Mouse (Mus musculus) right cerebral cortex, postnatal 10 days (tissue): Measurements from ENCODE around the gene Usp6nl.
A peak's percentile ranks its signal among the peaks of the same experiment; 100 is the strongest.

Experiments used
- DNase-seq, 2 experiments: peaks; one replicate each; pipeline ENCODE4 v3.0.0; 2021; ENCODE audit warnings: low spot score in 2 of 2

The Usp6nl gene

DNA sequence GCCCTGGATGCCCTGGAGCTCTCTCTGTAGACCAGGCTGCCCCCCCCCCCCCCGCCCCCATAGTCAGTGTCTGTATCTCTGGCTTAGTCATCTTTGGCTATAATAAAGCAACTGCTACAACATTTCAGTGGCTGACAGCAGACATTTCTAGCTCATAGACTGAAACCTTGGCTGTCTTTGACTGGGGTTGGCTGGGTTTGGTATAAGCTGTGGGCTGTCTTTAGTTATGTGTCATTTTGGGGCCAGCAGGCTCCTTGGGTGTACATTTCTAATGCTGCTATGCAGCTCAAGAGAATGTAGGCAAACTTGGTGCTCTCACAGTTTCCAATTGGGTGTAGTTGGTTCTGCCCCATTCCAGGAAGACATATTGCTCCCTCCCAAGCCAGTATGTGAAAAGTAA lies 11.1 kb downstream of the Usp6nl start:
- DNase-seq, result no peak

DNA sequence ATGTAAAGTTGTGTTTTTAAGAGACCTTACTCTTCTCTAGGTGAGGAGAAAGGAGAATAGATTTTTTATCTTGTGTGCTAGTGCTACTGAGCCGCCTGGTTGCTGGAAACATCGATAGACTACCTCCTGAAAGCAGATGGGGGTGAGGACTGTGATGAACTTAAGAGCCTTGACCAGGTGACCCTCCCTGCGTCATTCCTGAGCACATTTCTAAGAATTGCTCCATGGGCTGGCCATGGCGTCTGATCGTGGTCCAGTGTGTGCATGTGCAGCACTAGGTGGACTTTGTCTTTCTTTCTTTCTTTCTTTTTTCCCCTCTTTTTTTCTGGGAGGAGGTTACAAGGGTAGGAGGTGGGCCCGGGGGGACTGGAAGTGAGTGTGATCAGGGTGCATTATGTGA lies 11.5 kb downstream of the Usp6nl start:
- no peak for DNase-seq

DNA sequence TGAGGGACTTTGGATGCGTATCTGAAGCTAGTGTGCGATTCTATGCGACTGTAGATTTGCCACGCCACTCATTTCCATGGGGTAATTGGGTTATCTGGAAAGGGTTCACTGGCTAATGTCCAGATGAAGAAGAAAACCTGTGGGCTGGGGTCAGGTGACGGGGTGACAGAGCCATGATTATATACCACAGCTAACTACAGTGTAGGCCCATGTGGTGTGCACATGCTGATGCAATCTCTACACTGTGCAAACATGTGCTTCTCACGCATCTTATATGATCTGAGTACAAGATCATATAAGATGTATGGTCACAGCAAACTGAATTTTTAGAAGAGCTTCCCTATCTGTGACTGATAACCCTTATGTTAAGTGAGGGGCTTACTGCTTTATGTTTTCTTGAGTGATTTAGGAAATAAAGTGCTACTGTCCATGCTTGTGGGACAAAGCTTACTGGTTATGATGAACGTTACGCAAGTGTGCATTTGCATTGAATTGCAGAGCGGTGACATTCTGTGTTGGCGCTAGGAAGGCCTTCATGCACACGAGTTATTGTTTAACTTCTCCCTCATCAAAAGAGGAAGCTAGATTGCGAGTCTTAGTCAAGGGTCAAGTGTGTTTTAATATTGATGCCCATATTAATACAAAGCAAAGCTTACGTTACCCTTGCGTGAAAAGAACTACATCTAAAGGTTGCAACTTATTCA lies 12.7 kb downstream of the Usp6nl start:
- no peak for DNase-seq

DNA sequence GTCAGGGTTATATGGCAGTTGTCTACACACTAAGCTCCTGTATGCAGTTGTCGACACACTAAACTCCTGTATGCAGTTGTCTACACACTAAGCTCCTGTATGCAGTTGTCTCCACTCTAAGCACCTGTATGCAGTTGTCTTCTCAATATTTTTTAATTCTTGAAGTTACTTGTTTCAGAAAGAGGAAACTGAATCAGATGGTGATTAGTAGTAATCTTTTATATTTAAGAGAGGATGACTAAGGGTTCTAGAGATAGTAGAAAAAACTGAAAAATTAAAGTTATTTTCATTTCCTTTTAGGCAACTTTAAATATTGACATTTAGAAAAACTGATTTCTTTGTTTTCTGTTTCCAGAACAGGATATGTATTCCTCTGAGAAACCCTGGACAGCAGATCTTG lies 13.5 kb downstream of the Usp6nl start:
- DNase-seq, result no peak

DNA sequence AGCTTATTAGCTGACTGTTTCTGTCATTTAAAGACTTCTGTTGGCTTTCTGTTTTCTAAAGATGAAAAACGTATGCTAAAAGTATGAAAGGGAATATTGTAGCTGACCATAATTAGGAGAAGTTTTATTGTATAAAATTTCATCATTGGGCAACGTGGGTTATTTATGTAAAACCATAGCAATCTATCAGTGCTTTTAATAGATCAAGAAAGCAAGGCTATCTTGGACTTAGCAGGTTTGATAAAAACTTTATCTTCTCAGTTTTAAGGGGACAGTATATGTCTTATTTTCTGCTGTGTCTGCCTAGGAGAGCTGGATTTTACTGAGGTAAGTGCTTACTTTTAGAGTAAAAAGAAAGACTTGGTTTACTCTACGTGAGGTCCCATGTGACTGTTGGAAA lies 14.2 kb downstream of the Usp6nl start:
- no peak for DNase-seq

DNA sequence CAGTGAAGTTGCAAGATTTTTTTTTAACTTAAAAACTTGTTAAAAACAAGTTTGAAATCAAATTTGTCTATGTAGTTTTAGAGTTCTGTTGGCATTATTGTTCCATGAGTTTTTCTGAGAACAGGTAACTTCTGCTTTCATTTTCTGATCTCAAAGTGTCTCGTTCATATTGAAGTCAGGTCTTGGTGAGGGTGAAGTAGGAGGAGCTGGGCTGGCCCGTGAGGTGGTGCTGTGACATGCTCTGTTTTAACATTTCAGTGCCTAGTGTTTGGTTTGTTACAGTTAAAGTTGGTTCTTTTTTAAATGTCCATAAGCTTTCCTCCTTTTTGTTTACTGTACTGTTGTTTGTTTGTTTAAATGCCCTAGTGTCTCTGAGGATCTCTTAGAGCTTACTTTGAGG lies 15.0 kb downstream of the Usp6nl start:
- DNase-seq, result no peak

DNA sequence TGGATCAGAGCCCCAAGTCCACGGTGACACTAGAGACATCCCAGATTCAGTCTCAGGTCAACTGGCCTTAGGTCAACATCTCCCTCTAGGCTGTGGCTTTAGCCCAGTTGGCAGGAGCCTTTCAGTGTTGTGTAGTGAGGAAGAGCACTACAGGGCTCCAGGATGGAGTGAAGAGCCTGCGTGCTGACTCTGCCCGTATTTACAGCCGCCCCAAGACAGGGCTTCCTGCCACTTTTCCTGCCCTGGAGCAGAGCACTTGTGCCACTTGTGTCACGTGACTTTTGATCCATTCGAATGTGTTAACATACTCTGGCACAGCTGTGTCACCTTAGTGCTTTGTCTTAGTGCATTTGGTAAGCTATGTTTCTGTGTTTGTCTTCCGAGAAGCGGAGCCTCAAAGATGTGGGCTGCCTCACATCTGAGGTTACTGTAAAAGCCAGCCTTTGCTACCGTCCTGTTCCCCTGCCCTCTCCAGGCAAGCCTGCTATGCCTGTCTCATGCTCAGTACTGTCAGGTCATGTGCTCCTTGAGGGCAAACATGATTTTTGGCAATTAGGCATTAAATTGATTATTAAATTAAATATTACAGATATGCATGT lies 15.7 kb downstream of the Usp6nl start:
- DNase-seq, result no peak

DNA sequence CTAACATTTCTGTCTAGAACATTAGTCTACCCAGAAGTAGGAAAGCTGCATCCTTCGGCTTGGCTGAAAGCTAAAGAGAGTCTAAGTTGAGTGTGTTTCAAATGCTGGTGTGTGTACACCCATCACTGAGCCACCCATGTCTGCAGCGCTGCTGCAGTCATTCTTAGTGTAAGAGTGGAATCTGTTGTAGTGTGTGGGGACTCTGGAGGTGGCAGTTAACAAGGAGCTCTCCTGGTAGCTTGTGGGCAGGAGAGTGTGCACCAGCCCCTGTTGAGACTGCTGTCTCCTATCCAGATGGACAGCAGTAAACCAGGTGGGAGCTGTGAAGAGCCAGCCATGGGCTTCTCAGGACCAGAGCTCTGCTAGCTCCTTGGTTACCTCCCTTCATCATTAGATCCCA lies 18.0 kb downstream of the Usp6nl start:
- DNase-seq, result no peak

DNA sequence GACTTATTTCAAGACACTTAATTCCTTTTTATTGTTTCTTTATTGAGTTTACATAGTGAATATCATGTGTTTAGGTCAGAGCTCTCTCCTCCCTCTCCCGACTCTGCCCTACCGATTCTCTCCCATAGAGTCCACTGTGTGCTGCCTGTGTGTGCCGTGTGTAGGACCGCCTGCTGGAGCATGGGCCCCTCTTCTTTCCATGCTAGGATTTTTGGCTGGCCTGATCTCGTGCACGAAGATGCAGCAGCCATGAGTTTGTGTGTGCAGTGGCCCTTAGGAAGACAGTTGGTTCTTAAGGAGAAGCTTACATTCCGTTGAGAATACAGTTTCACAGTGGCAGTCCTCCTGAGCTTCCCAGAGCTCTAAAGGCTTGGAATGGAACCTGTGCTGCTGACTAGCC lies 19.0 kb downstream of the Usp6nl start:
- DNase-seq, result no peak

DNA sequence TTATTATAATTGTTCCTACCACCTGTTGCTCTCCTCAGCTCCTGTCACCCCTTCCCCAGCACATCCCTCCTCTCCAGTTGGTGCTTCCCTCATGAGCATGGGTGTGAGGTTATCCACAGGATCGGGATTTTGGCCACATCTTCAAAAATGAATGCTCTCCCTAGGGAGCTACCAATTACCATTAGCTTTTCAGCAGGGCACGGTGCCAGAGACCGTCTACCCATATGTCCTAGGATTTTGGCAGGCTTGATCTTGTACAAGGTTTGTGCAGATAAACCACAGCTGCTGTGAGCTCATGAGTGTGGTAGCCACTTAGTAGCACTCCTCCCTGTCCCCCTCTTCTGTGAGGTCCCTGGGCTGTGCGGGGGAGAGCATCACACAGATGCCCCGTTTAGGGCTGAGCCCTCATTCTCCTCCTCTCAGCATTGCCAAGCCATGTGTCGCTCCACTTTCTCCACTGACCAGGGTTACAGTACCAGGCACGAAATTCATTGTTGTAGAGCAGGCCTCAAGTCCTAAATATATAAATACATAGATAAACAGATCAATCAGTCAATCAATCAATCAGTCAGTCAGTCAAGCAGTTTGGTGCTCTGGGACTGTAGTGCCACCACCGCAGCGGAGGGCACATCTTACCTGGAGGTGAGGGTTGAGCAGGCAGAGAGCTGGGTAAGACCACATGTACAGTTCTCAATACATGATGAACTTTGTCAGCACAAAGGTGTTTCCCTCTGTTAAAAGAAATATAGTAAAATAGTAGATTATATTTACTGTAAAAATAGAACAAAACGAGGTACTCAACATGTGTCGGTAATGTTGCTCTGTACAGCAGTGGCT lies 27.0 kb downstream of the Usp6nl start:
- DNase-seq, result peak; percentile 59 to 64

DNA sequence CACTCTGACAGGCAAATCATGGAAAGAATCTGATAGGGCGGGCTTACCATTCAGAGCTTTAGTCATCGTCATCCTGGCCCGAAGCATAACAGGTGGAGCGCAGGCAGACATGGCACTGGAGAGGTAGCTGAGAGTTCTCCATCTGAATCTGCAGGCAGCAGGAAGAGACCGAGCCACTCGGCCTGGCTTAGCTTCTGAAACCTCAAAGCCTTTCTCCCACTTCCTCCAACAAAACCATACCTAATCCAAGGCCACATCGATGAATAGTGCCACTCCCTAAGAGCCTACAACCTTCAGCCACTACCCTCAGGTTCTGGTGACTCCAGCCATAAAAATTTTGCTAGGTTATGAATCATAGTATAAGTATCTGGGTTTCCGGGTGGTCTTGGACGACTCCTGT lies 27.7 kb downstream of the Usp6nl start:
- DNase-seq, result no peak

DNA sequence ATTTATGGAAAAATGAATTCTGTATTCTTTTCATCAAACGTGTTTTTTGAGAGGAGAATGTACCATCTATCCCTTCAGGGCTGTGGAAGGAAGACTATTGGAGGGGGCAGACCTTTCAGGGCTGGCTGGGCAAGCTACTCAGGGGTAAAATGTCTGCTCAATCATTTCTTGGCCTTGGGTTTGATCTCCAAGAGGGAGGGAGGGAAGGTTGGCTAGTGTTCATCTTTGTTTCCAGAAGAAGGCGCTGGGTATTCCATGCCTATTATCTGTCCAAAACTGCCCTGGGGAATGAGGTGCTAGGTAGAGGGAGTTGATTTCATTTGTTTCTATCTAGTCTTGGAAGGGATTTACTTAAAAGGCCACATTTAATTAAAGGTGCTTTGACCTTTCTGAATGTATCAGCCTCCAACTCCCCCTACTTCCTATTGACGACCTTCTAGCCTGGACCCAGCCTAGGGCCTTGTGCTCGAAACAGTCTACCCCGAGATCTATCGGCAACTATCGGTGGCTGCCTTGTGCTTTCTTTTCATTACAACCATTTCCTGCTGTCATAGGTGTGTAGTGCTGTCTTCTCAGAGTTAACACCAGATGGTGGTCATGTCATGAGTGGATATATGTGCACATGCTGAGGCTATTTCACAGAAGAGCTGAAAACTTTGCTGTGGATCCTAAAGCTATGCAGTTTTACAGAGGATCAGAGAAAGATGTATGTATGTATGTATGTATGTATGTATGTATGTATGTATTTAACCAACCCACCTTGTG lies 28.6 kb downstream of the Usp6nl start:
- DNase-seq, result no peak

DNA sequence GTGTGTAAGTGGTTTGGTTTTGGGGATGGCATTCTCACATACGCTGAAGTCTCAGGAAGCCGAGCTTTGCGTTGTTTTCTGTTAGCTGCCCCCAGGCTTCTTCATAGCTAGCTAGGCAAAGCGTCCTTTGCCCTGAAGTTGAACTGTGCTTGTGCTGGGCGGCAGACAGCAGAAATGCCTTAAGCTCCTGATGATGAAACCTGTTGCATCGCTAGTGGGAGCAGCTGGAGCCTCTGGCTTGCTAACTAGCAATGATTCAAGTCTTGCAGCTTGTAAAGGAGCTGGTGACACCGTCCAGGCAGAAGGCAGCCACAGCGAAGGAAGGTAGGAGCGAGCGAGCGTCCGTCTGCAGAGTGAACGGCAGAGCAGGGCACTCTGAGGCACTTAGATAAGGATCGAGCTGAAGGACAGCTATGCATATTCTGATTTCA lies 30.1 kb downstream of the Usp6nl start:
- no peak for DNase-seq

DNA sequence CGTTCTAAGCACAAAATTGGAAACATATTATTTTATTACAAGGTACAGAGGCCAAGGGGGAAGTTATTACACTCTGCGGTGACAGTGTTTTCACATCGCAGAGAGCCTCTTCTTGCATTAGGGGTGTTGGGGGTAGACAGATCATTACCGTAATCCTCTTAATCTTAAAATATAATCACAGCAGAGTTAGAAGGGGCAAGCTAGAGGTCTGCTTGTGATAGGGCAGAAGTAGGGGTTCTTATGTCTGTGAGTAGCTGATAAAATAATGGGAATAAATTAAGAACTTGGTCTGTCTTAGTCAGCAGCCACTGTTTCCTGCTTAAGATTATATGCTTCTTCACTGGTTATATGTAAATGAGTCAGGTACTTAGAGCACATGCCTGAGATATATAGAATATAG lies 30.6 kb downstream of the Usp6nl start:
- DNase-seq, result no peak

DNA sequence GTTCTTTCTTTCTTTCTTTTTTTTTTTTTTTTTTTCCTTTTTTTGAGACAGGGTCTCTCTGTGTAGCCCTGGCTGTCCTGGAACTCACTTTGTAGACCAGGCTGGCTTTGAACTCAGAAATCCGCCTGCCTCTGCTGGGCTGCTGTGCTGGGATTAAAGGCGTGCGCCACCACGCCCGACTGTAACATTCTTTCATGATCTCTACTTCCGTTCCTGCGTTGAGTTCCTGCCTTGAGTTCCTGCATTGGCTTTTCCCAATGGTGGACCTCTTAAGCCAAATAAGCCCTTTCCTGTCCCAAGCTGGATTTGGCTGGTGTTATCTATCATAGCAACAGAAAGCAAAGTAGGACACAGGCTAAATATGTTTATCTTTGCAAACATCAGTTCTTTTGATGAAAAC lies 34.8 kb downstream of the Usp6nl start:
- DNase-seq, result no peak

DNA sequence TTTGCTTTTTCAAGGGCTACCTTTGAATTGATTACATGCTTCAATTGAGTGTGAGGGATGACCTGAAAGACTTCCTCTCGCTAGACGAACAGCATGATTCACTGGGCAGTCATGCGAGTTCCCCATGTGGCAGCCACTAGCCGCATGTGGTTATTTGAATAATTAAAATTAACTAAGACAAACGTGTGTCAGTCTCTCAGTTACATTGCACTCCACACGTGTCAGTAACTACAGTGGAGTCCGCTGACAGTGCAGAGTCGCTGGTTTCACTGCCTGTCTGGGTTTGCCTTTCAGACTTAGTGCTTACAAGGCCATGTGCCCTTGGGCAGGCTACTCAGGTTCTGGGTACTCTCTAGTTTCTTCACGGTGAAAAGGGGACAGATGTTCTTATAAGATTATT lies 37.2 kb downstream of the Usp6nl start:
- DNase-seq, result no peak

DNA sequence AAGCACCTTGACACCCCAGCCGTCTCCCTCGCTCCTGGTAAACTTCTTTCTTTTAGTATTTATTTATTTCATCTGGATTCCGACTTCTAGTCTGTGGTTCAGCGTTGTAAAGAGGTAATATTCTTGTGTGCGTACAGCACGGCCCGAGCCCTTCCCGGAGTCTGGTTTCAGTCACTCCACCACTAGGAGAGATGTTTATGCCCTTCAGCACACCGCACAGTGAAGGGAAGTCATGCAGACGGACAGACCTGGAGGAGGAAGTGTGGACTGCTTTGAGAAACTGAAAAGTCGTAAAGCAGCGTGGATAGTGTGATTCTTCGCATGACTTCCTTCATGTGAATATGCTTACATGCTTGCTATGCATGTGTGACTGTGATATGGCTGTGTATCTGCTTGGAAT lies 40.7 kb downstream of the Usp6nl start:
- no peak for DNase-seq

DNA sequence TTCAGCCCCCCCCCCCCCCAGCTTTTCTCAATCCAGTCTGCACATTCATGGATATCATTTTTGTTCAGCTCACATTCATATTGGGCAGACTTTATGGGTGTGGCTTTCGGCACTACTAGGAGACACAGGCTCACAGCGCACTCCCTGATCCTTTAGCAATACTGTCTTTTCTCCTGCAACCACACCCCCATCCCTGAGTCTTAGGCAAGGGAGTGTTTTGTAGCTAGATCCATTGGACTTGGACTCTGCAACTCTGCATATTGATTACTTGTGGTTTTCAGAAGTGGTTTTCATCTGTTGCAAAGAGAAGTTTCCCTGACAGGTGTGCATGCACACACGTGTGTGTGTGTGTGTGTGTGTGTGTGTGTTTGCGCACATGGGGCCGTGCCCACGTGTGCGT lies 41.5 kb downstream of the Usp6nl start:
- no peak for DNase-seq

DNA sequence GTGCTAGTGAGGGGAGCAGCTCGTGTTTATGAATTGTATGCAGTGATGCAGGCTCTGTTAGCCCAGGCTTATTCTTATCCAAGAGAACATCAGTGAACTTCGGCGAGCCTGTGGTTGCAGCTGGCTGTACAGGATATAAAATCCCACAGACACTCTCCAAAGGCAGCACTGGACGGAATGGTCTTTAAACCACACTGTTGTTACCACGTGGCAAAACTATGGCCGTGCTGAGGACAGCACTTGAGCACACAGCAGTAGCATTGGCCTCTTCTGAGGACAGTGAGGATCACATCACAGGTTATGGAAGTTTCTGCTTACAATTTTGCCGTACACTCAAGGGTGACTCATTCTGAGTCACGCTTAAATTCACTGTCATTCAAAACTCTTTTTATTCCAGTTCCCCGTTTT lies 44.1 kb downstream of the Usp6nl start:
- DNase-seq, result no peak

DNA sequence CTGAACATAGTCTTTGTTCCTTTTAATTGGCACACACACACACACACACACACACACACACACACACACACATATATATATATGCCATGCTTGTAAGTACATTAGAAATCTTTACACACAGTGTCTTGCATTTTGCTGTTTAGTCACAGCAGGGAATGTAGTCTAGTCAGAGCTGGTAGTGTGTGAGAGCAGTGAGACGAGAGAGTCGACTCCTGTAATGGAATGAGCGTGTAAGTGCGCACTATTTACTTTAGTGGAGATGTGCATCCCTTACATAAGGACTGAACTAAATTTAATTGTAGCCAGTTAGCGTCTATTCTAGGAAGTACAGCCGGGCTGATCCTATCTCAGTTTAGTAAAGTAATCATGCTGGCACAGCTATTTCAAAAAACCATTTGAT lies 44.5 kb downstream of the Usp6nl start:
- peak in 1 of 2 experiments; percentile 39 for DNase-seq

DNA sequence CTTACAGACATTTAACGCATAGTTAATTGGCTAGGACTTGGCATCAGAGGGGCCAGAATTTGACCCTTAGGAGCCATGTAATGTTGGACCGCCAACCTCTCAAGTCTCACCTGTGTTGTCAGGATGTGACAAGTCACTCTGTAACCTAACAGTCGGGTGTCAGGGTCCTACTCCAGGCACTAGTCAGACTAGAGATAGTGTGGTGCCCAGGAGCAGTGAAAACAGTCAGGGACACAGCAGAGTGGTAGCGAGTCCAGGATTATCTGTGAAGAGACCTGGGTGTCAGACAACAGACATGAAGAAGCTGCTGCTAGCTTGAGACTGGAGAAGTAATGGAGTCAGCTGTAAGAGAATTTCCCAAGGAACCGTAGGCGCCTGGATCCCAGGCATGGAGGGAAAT lies 45.0 kb downstream of the Usp6nl start:
- DNase-seq, result no peak

DNA sequence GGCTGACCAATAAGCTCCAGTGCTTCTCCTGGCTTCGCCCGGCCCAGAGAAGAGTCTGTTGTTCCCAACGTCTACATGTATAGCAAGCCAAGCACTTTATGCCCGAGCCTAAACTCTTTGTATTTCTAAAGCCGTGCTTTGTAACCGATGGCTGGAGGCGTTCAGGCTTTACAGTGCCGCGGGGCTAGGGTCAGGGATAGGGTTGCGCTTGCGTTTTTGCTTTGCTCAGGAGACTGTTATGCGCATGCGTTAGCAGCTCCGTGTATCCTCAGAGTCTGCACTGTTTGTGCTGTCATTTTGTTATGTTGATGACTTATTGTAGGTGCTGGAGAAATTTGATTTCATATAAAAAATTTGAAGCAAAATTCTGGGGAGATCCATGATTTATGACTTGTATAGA lies 51.7 kb downstream of the Usp6nl start:
- no peak for DNase-seq
